Mouse (Mus musculus) CH12.LX (cell line): ENCODE measurements around the gene Dcaf8.

Source experiments
- MAX ChIP-seq: IDR thresholded peaks from 2 replicates; pipeline ENCODE4 v1.6.1; 2011; ENCODE audit warnings: low read length, improper control_type of control experiment
- POLR2A ChIP-seq: IDR thresholded peaks from 2 replicates; pipeline ENCODE4 v1.6.1; 2011; ENCODE audit warnings: low read depth, mild to moderate bottlenecking, improper control_type of control experiment, low read length

DNA sequence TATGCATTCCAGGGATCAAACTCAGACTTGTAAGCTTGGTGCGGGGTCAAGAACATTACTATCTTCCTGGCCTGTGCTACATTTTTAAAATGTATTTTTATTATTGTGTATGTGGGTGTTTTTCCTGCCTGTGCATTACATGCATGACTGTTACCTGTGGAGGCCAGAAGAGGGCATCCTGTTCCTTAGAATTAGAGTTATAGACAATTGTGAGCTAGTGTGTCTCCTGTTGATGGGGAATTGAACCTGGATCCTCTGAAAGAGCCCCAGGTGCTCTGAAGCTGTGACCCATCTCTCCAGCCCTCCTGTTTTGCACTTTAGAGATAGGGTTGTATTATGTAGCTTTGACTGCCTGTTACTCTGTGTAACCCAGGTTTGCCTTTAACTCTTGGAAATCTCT is 14.1 kb downstream of the Dcaf8 start:
- TF ChIP-seq POLR2A, result no peak
- TF ChIP-seq MAX, result no peak
